Mouse (Mus musculus): Measurements from ENCODE around the gene Gtf3c2.

DNA sequence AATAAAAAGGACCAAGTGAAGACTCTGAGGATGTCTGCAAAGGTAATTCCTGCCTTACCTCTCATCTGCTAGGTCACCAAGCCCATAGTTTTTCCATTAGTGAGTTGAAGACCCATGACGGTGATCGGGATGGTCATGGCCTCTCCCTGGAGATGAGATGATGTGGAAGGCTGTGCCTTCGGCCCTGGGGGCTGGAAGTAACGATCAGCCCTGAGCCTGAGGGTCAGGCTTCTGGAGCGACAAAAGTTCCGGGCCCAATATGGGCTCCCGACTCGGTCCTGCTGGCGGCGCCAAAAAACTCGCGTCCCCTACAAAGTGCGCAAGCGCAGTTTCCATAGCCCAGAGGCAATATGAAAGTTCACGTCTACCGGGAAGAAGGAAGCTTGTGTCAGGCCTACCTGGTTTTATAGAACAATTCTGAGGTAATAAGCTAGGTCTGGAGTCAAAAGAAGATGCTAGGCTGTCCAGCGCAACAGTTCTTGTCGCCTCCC is 71.9 kb downstream of the Gtf3c2 start, which contains the start of gene Slc30a3:
- no peak for TF ChIP-seq CTCF (IDR thresholded peaks at IDR 0.05; ENCODE audit: insufficient read depth, low read depth, low read length)
- no peak for TF ChIP-seq POLR2A (IDR thresholded peaks at IDR 0.05; ENCODE audit: insufficient read depth, low read depth, low read length)

Measured in olfactory bulb, adult 2 months (tissue).